Mouse (Mus musculus) kidney, postnatal 0 days (tissue): Measurements from ENCODE around the gene Fam110c. TPM values are rescaled to one million over a fixed set of nuclear protein-coding genes. Genes with fewer than 3 reads are reported as not detected.
A peak's percentile ranks its signal among the peaks of the same experiment; 100 is the strongest.

Experiments
- ATAC-seq: fragments of 200-750 bp; cut with Nextera tagmentation; replicated peaks from 2 replicates; pipeline ENCODE4 v1.8.0; 2017; ENCODE audit warnings: low read depth, moderate number of reproducible peaks, moderate TSS enrichment, moderate library complexity; ENCODE audit not compliant: low FRiP score
- DNase-seq: peaks from one replicate; pipeline ENCODE4 v3.0.0-alpha.2; 2016; ENCODE audit warnings: low spot score
- H3K27ac ChIP-seq: fragments of 300-500 bp; sonication (generic); 2 replicates; pipeline ENCODE4 v1.5.1; 2014; ENCODE audit warnings: mild to moderate bottlenecking
- H3K27me3 ChIP-seq: fragments of 300-500 bp; sonication (generic); 2 replicates; pipeline ENCODE4 v1.6.1; 2014; ENCODE audit warnings: low read length, mixed read lengths; ENCODE audit not compliant: insufficient read depth
- H3K36me3 ChIP-seq: fragments of 300-500 bp; sonication (generic); 2 replicates; pipeline ENCODE4 v1.6.1; 2014; ENCODE audit warnings: low read length, mixed read lengths; ENCODE audit not compliant: insufficient read depth
- H3K4me1 ChIP-seq: fragments of 300-500 bp; sonication (generic); replicated peaks from 2 replicates; pipeline ENCODE4 v1.6.1; 2014; ENCODE audit warnings: antibody characterized with exemption, low read length, mixed read lengths; ENCODE audit not compliant: insufficient read depth
- H3K4me2 ChIP-seq: fragments of 300-500 bp; sonication (generic); 2 replicates; pipeline ENCODE4 v1.6.1; 2014; ENCODE audit warnings: mild to moderate bottlenecking, low read length, moderate library complexity, mixed read lengths
- H3K4me3 ChIP-seq: fragments of 300-500 bp; sonication (generic); replicated peaks from 2 replicates; pipeline ENCODE4 v1.5.1; 2014; ENCODE audit warnings: low read depth, low read length
- H3K9ac ChIP-seq: fragments of 300-500 bp; sonication (generic); 2 replicates; pipeline ENCODE4 v1.6.1; 2014; ENCODE audit warnings: low read depth, low read length
- H3K9me3 ChIP-seq: fragments of 300-500 bp; sonication (generic); replicated peaks from 2 replicates; pipeline ENCODE4 v1.6.1; 2016; ENCODE audit warnings: low read length, inconsistent platforms, mixed read lengths
- CTCF ChIP-seq: IDR thresholded peaks from 2 replicates; pipeline ENCODE4 v1.5.1; 2016; ENCODE audit warnings: antibody characterized with exemption, low read depth, mild to moderate bottlenecking, moderate library complexity
- WGBS: fragments of 180-500 bp; shearing (Covaris S2); extraction: QIAGEN DNeasy Blood & Tissue Kit; methylation state at CpG from one replicate; pipeline ENCODE4 v1.1.7; 2014; 5-methylcytosine and 5-hydroxymethylcytosine counted together
- polyA plus RNA-seq: library from polyadenylated mRNA; unstranded; fragments of >200 nt; fragmentation: Nextera tagmentation; extraction: Ambion mirVana; gene quantifications from 2 replicates; pipeline ENCODE4 v1.2.1, GENCODE M21; 2015

Gene Fam110c
- 7.9 and 8.1 TPM in 2 replicates for polyA plus RNA-seq

GRCm38 (mm10) chr12:31073412-31074354 is at the start of gene Fam110c:
TSS of gene Fam110c (plus strand) at chr12:31073861.
- Histone ChIP-seq H3K4me3 (peak within 1 kb of the TSS; percentile 62), H3K4me1 (no peaks in the 10 kb centered on the region), H3K27ac (peak within 1 kb of the TSS; percentile 82), H3K36me3 (no peaks in the 10 kb centered on the region), H3K27me3 (no peaks in the 10 kb centered on the region), H3K9me3 (no peaks in the 10 kb centered on the region), H3K4me2 (peak within 1 kb of the TSS; percentile 87), H3K9ac (peak within 1 kb of the TSS; percentile 71)
- 2% methylated on average over 50 of the region's 50 CpGs for WGBS
- DNase-seq, result peak; percentile 52
- ATAC-seq, result peak; percentile 92
- TF ChIP-seq CTCF, result peak; percentile 35; the same call in 1 of the 2 replicates

DNA sequence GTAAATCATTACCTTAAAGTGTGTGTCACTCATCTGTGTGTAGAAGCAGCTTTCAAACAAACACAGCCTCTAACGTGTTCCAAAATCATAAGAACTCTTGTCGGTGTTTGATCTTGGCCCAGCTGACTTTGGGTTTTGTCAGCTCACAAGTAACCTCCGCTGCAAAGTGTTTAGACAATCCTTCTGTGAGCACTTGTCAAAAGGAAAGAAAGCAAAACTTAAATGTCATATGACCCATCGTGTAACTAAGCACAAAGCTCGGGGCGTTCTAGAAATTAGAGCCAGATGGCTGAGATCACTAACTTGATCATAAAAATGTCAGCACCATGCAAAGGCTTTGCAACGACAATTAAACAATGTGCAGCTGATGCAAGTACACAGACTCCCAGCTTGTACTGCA is 47.2 kb upstream of the Fam110c start:
- TF ChIP-seq CTCF, result no peak
- H3K9me3 ChIP-seq, result no peaks in the 10 kb centered on the region
- H3K27me3 ChIP-seq, result no peaks in the 10 kb centered on the region
- H3K27ac ChIP-seq, result no peak overlapping the region
- 14% methylated on average over 7 of the region's 7 CpGs for WGBS
- DNase-seq (peak; percentile 90), ATAC-seq (no peak; the same call in 1 of the 2 replicates)
- H3K4me2 ChIP-seq, result no peak overlapping the region
- H3K9ac ChIP-seq, result no peak overlapping the region
- H3K36me3 ChIP-seq, result no peaks in the 10 kb centered on the region
- H3K4me3 ChIP-seq, result no peak overlapping the region
- H3K4me1 ChIP-seq, result no peaks in the 10 kb centered on the region

DNA sequence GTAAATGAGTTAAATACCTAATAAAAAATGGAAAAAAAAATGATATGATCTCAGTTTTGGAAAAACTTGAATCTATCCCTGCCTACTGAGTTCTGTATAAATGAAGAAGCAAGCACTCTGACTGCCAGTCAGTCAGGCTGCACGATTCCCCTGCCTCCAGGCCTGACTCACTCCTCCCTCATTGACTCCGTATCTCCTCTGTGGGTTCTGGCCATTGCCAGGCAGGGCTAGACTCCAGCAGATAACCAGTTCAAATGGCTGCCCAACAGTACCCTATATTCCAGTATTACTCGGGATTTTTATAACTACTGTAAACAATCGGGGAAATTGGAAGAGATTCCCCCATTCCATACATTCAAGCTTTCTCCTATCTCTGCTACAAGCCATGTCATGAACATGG is 21.6 kb upstream of the Fam110c start:
- no peaks in the 10 kb centered on the region for H3K4me1 ChIP-seq
- H3K9me3 ChIP-seq, result no peaks in the 10 kb centered on the region
- 89% methylated on average over 4 of the region's 4 CpGs for WGBS
- no peak for TF ChIP-seq CTCF
- no peaks in the 10 kb centered on the region for H3K27me3 ChIP-seq
- no peaks in the 10 kb centered on the region for H3K36me3 ChIP-seq
- H3K27ac ChIP-seq, result no peak overlapping the region
- no peak overlapping the region for H3K4me3 ChIP-seq
- H3K9ac ChIP-seq, result no peak overlapping the region
- DNase-seq, result no peak
- H3K4me2 ChIP-seq, result no peak overlapping the region
- no peak for ATAC-seq

GRCm38 (mm10) chr12:31056291-31056864 is 17.3 kb upstream of the Fam110c start:
- H3K36me3 ChIP-seq, result no peaks in the 10 kb centered on the region
- no peak overlapping the region for H3K4me3 ChIP-seq
- H3K9ac ChIP-seq, result no peak overlapping the region
- no peak overlapping the region for H3K27ac ChIP-seq
- 77% methylated on average over 6 of the region's 6 CpGs for WGBS
- H3K4me1 ChIP-seq, result no peaks in the 10 kb centered on the region
- DNase-seq (no peak), ATAC-seq (no peak)
- H3K9me3 ChIP-seq, result no peaks in the 10 kb centered on the region
- H3K27me3 ChIP-seq, result no peaks in the 10 kb centered on the region
- no peak overlapping the region for H3K4me2 ChIP-seq
- no peak for TF ChIP-seq CTCF

- H3K36me3 ChIP-seq, result no peaks in the 10 kb centered on the region
- H3K9me3 ChIP-seq, result no peaks in the 10 kb centered on the region
- no peaks in the 10 kb centered on the region for H3K27me3 ChIP-seq
- no peak overlapping the region for H3K4me3 ChIP-seq
- no peaks in the 10 kb centered on the region for H3K4me1 ChIP-seq
- no peak overlapping the region for H3K4me2 ChIP-seq
- TF ChIP-seq CTCF, result no peak
- DNase-seq (no peak), ATAC-seq (no peak)
- WGBS, result 33% methylated on average over 8 of the region's 8 CpGs
- H3K27ac ChIP-seq, result no peak overlapping the region
- H3K9ac ChIP-seq, result no peak overlapping the region
These were observed 14.2 kb upstream of the Fam110c start for GRCm38 (mm10) chr12:31059393-31059853.

- no peak for DNase-seq
- WGBS, result 43% methylated on average over 8 of the region's 8 CpGs
- no peak for TF ChIP-seq CTCF
- Histone ChIP-seq H3K9ac (no peak overlapping the region), H3K4me3 (no peak overlapping the region), H3K4me2 (peak overlapping the region; percentile 14; the same call in 1 of the 2 replicates), H3K27me3 (no peaks in the 10 kb centered on the region), H3K9me3 (no peaks in the 10 kb centered on the region), H3K36me3 (no peaks in the 10 kb centered on the region), H3K4me1 (no peaks in the 10 kb centered on the region), H3K27ac (no peak overlapping the region)
- no peak for ATAC-seq
These were observed 13.4 kb upstream of the Fam110c start for GRCm38 (mm10) chr12:31060245-31060644.
